Mouse (Mus musculus) thymus, adult 2 months (tissue): ENCODE results near the gene Elf4.

Experiments
- CTCF ChIP-seq: fragments of 200-500 bp; IDR thresholded peaks from 2 replicates; pipeline ENCODE4 v1.5.1; 2012; ENCODE audit warnings: mild to moderate bottlenecking, control low read depth, low read length, moderate library complexity, borderline replicate concordance; ENCODE audit not compliant: control insufficient read depth, poor library complexity, insufficient read depth; ENCODE audit errors: extremely low read depth
- POLR2A ChIP-seq: fragments of 200-500 bp; IDR thresholded peaks from 2 replicates; pipeline ENCODE4 v1.6.1; 2012; ENCODE audit warnings: mild to moderate bottlenecking, low read length, control low read depth, moderate library complexity; ENCODE audit not compliant: control insufficient read depth, poor library complexity, insufficient read depth; ENCODE audit errors: extremely low read depth

- TF ChIP-seq POLR2A: no peak
- no peak for TF ChIP-seq CTCF
Observed at GRCm38 (mm10) chrX:48365836-48366577, 96.9 kb downstream of the Elf4 start.
